Mouse (Mus musculus) thymus, postnatal 36 days (tissue): ENCODE measurements around the gene Calm1.
A peak's percentile ranks its signal among the peaks of the same experiment; 100 is the strongest.
"Not testable (repeated sequence)": the region's sequence is repeated elsewhere in the genome, so short reads cannot be mapped to it uniquely, and the experiment has no call there.

ENCODE experiments used
- DNase-seq, 2 experiments: peaks; one replicate each; pipeline ENCODE4 v3.0.0; 2022; ENCODE audit warnings: mixed read lengths in 2 of 2

Calm1 gene

GRCm38 (mm10) chr12:100198967-100199660 is at the start of gene Calm1:
Gene Calm1, plus strand, starts transcription at chr12:100199435.
- peak; percentile 94 to 95 for DNase-seq

- DNase-seq, result no peak
Measured at GRCm38 (mm10) chr12:100152466-100152865, 46.8 kb upstream of the Calm1 start.

GRCm38 (mm10) chr12:100159261-100159975 is 39.8 kb upstream of the Calm1 start, which contains the start of gene Nrde2:
Gene Nrde2, minus strand, starts transcription at chr12:100159653.
- peak; percentile 88 to 91 for DNase-seq

GRCm38 (mm10) chr12:100164991-100165500 is 34.2 kb upstream of the Calm1 start:
- no peak for DNase-seq

GRCm38 (mm10) chr12:100166177-100166576 is 33.1 kb upstream of the Calm1 start:
- DNase-seq, result peak; percentile 39

- DNase-seq, result no peak
Measured at GRCm38 (mm10) chr12:100166939-100167338, 32.3 kb upstream of the Calm1 start.

- no peak for DNase-seq
Measured at GRCm38 (mm10) chr12:100167502-100167901, 31.7 kb upstream of the Calm1 start.

GRCm38 (mm10) chr12:100167931-100168871 is 31.0 kb upstream of the Calm1 start:
- peak; percentile 30 to 45 for DNase-seq

- DNase-seq, result no peak
Measured at GRCm38 (mm10) chr12:100172481-100172880, 26.8 kb upstream of the Calm1 start.

GRCm38 (mm10) chr12:100176469-100177056 is 22.7 kb upstream of the Calm1 start:
- DNase-seq, result no peak

GRCm38 (mm10) chr12:100178898-100179440 is 20.3 kb upstream of the Calm1 start:
- DNase-seq, result no peak

- DNase-seq, result no peak
Measured at GRCm38 (mm10) chr12:100180802-100181201, 18.4 kb upstream of the Calm1 start.

- no peak for DNase-seq
Measured at GRCm38 (mm10) chr12:100182676-100183075, 16.6 kb upstream of the Calm1 start.

GRCm38 (mm10) chr12:100183970-100184369 is 15.3 kb upstream of the Calm1 start:
- DNase-seq, result no peak

- DNase-seq, result not testable (repeated sequence)
Measured at GRCm38 (mm10) chr12:100184976-100185375, 14.3 kb upstream of the Calm1 start.

- DNase-seq, result no peak
Measured at GRCm38 (mm10) chr12:100185897-100186296, 13.3 kb upstream of the Calm1 start.

GRCm38 (mm10) chr12:100186376-100186775 is 12.9 kb upstream of the Calm1 start:
- no peak for DNase-seq

- peak; percentile 97 to 99 for DNase-seq
Measured at GRCm38 (mm10) chr12:100187013-100187755, 12.1 kb upstream of the Calm1 start.

- peak; percentile 41 to 46 for DNase-seq
Measured at GRCm38 (mm10) chr12:100187756-100188430, 11.3 kb upstream of the Calm1 start.

GRCm38 (mm10) chr12:100190802-100191201 is 8.4 kb upstream of the Calm1 start:
- DNase-seq, result no peak

- DNase-seq, result no peak
Measured at GRCm38 (mm10) chr12:100194181-100194580, 5.1 kb upstream of the Calm1 start.
